Mouse (Mus musculus) ES-Bruce4 (cell line): ENCODE results near the gene St8sia1.

Experiments
- CTCF ChIP-seq: IDR thresholded peaks from one replicate; pipeline ENCODE4 v1.8.1; 2011; ENCODE audit warnings: low read depth, low read length
- EP300 ChIP-seq: IDR thresholded peaks from 2 replicates; pipeline ENCODE4 v1.6.1; 2011; ENCODE audit warnings: low read depth, low read length; ENCODE audit not compliant: insufficient read depth
- POLR2A ChIP-seq: IDR thresholded peaks from one replicate; pipeline ENCODE4 v1.8.1; 2011; ENCODE audit warnings: low read length; ENCODE audit not compliant: insufficient read depth

DNA sequence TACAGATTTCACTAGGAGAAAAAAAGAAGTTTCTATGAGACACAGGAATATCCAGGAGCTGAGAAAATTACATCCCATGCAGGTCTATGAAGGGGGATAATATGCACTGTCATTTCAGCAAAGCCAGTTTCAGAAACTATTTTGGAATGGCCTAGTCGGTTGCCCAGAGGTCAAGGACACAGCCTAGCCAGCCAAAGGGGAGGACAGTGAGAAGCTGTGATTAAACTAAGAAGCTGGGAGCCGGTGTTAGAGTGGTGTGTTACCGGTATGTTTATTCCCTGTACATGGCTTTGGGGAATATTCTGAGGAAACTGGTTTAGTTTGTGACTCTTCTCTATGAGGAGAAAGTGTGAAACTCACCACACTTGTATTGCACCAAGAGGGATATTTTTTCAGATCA, 68.9 kb downstream of the St8sia1 start:
- TF ChIP-seq CTCF, result no peak
- TF ChIP-seq POLR2A, result no peak
- no peak for TF ChIP-seq EP300
